Mouse (Mus musculus) heart, embryonic 14.5 days (tissue): ENCODE measurements around the gene Zcchc24. TPM values are rescaled to one million over a fixed set of nuclear protein-coding genes. Genes with fewer than 3 reads are reported as not detected.

Experiments used
- ATAC-seq: fragments of 200-750 bp; cut with Nextera tagmentation; 2 replicates; pipeline ENCODE4 v1.8.0; 2017; ENCODE audit warnings: low read depth, moderate TSS enrichment; ENCODE audit not compliant: insufficient number of reproducible peaks, insufficient read depth, low FRiP score
- H3K27ac ChIP-seq, 2 experiments: fragments of 200-500 bp in 1 of 2; fragments of 300-500 bp in 1 of 2; sonication (generic) in 1 of 2; replicated peaks in 1 of 2; 2 replicates each; pipeline ENCODE4 v1.5.1; 2012 to 2014; ENCODE audit warnings: low read depth in 2 of 2, low read length in 2 of 2, control low read depth in 1 of 2, mild to moderate bottlenecking in 1 of 2, mixed read lengths in 1 of 2; ENCODE audit not compliant: control insufficient read depth in 1 of 2, insufficient read depth in 1 of 2
- H3K27me3 ChIP-seq: fragments of 300-500 bp; sonication (generic); 2 replicates; pipeline ENCODE4 v1.6.1; 2014; ENCODE audit warnings: mild to moderate bottlenecking, low read length, control low read depth; ENCODE audit not compliant: control insufficient read depth, insufficient read depth
- H3K36me3 ChIP-seq: fragments of 300-500 bp; sonication (generic); 2 replicates; pipeline ENCODE4 v1.6.1; 2014; ENCODE audit warnings: mild to moderate bottlenecking, control low read depth, low read length, mixed read lengths; ENCODE audit not compliant: control insufficient read depth, insufficient read depth
- H3K4me1 ChIP-seq, 2 experiments: fragments of 200-500 bp in 1 of 2; fragments of 300-500 bp in 1 of 2; sonication (generic) in 1 of 2; 2 replicates each; pipeline ENCODE4 v1.6.1; 2012 to 2014; ENCODE audit warnings: low read length in 2 of 2, control low read depth in 1 of 2, mixed read lengths in 1 of 2; ENCODE audit not compliant: control insufficient read depth in 2 of 2, insufficient read depth in 2 of 2
- H3K4me2 ChIP-seq: fragments of 300-500 bp; sonication (generic); 2 replicates; pipeline ENCODE4 v1.6.1; 2014; ENCODE audit warnings: mild to moderate bottlenecking, low read length
- H3K4me3 ChIP-seq, 2 experiments: fragments of 200-500 bp in 1 of 2; fragments of 300-500 bp in 1 of 2; sonication (generic) in 1 of 2; 2 replicates each; pipeline ENCODE4 v1.5.1; 2012 to 2014; ENCODE audit warnings: low read length in 2 of 2, mild to moderate bottlenecking in 2 of 2, control low read depth in 1 of 2, low read depth in 1 of 2, moderate library complexity in 1 of 2; ENCODE audit not compliant: control insufficient read depth in 1 of 2, insufficient read depth in 1 of 2
- H3K9ac ChIP-seq: fragments of 300-500 bp; sonication (generic); 2 replicates; pipeline ENCODE4 v1.6.1; 2014; ENCODE audit warnings: mild to moderate bottlenecking, low read length
- H3K9me3 ChIP-seq: fragments of 300-500 bp; sonication (generic); 2 replicates; pipeline ENCODE4 v1.6.1; 2016; ENCODE audit warnings: low read length, control low read depth; ENCODE audit not compliant: control insufficient read depth
- WGBS: fragments of 180-500 bp; shearing (Covaris S2); extraction: QIAGEN DNeasy Blood & Tissue Kit; methylation state at CpG from one replicate; pipeline ENCODE4 v1.1.7; 2014; 5-methylcytosine and 5-hydroxymethylcytosine counted together
- polyA plus RNA-seq: library from polyadenylated mRNA; unstranded; fragments of >200 nt; fragmentation: Nextera tagmentation; extraction: Ambion mirVana; gene quantifications from 2 replicates; pipeline ENCODE4 v1.2.1, GENCODE M21; 2014

The Zcchc24 gene
- polyA plus RNA-seq, 1 experiment from 2014 or later: 33.0 TPM

DNA sequence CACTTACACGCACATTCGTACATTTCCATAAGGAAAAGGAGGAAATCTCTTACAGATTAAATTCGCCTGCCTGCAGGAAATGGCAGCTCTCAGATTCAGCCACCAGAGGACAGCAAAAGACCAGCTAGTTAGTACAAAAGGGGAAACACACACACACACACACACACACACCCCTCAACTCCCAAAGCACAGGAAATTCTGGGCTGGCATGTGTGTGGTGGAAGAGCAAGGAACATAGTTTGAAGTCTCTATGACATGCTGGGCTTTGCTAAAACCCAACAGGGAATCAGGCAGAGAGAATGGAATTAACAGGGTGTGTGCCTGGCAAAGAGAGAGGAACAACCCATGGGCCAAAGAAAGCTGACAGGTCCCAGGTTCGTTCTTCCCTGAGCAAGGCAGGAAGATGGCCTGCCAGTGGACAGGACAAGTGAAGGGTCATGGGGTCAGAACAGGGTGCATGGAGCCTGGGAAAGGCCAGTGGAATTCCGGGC is 61.1 kb downstream of the Zcchc24 start:
- 48% methylated on average over 5 of the region's 5 CpGs for WGBS
- Histone ChIP-seq H3K4me1 (peaks cover 43 to 44% of the 10 kb centered on the region in 2 experiments), H3K36me3 (no peaks in the 10 kb centered on the region), H3K27me3 (no peaks in the 10 kb centered on the region), H3K4me3 (no peak overlapping the region), H3K27ac (peak overlapping the region; percentile 66 to 94), H3K9ac (peak overlapping the region; percentile 31; the same call in 1 of the 2 replicates), H3K4me2 (no peak overlapping the region), H3K9me3 (no peaks in the 10 kb centered on the region)
- no peak for ATAC-seq

DNA sequence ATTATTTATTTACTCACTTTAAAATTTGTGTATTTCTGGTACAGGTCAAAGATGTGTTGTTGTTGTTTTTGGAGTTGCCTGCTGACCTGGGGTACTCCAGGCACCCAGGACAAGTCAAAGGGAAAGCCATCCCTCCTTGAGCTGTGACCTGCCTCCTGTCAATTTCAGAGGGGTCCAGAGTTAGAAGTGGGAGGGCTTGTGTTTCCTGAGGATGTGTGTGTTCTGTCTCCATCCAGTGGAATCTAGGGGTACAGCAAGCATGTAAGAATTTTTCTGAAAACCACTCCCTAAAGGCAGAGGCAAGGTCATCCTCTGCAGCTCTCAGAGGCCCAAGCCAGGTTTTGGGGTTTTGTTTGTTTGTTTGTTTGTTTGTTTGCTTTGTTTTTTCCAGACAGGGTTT is 66.9 kb downstream of the Zcchc24 start:
- H3K27me3 ChIP-seq: no peaks in the 10 kb centered on the region
- H3K4me3 ChIP-seq: no peak overlapping the region
- H3K27ac ChIP-seq: no peak overlapping the region
- H3K4me2 ChIP-seq: no peak overlapping the region
- no peaks in the 10 kb centered on the region for H3K9me3 ChIP-seq
- ATAC-seq: no peak
- peaks cover 44% of the 10 kb centered on the region for H3K36me3 ChIP-seq
- H3K9ac ChIP-seq: no peak overlapping the region
- 0 out of 4 replicates have a peak, but pooled peaks cover 0 to 2% of the 10 kb centered on the region in 2 experiments for H3K4me1 ChIP-seq

DNA sequence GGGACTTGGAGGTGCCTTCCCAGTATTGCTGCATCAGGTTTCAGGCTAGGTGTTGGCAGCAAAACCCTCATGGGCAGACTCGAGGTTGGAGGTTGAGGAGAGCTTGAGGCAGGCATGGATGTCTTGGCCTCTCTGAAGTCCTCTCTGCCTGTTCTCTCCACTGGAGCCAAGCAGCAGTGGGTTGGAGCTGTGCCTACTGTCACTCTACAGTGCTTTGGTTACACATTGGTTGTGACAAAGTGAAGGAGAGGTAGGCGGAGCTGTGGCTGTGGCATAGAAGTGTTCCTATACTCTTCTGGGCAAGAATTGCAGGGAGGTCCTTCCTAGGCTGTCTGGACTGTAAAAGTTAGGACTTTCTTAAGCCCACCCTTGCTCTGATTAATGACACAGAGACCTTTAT is 72.5 kb downstream of the Zcchc24 start:
- Histone ChIP-seq H3K36me3 (peaks cover 62% of the 10 kb centered on the region), H3K27me3 (no peaks in the 10 kb centered on the region), H3K27ac (no peak overlapping the region), H3K9ac (0 out of 2 replicates have a peak overlapping the region, but pooled peaks have one; percentile 98), H3K9me3 (no peaks in the 10 kb centered on the region), H3K4me2 (peak overlapping the region; percentile 87), H3K4me3 (peak overlapping the region in 1 of 2 experiments; percentile 98; a peak in 1 of 4 replicates), H3K4me1 (peaks cover 20 to 24% of the 10 kb centered on the region in 2 experiments)
- ATAC-seq: no peak
- 72% methylated on average over 2 of the region's 2 CpGs for whole genome bisulfite sequencing

DNA sequence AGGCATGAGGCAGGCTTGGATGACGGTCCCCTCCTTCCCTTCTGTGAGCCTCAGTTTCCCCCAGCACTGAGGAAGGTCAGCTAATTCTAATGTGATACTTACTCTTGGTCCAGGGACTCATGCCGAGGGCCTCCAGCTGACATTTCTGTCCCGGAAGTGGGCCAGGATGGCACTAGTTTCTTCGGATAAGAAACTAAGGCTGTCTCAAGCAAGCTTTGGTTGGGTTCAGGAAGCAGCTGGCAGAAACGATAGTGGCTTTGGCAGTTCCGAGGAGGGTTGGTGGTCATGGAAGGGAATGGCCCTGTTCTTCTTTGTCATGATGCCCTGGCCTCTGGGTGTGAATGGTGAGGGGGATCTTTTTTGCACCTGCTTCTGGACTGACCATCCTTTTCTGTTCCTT is 73.8 kb downstream of the Zcchc24 start:
- H3K27ac ChIP-seq: peak overlapping the region; percentile 41 to 82
- WGBS: 34% methylated on average over 6 of the region's 6 CpGs

DNA sequence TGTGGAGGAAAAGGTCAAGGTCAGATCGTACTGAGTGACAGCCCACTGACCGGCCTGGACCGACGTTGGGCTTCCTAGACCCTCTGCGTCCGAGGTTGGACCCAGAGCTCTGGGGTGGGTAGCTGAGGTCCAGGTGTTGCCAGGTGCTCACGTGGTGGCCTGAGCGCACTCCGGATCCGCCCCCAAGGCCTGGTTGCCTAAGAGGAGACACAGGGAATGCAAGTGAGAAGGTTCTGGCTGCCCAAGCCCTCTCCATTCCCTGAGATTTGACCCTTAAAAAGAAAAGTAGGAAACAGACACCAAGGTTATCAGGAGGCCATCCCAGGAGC is 74.3 kb downstream of the Zcchc24 start:
- Histone ChIP-seq H3K9ac (peak overlapping the region; percentile 98), H3K4me2 (peak overlapping the region; percentile 87), H3K27me3 (no peaks in the 10 kb centered on the region), H3K36me3 (peaks cover 44% of the 10 kb centered on the region), H3K4me1 (peaks cover 20 to 24% of the 10 kb centered on the region in 2 experiments), H3K27ac (peak overlapping the region; percentile 41 to 82), H3K9me3 (no peaks in the 10 kb centered on the region), H3K4me3 (peak overlapping the region; percentile 82 to 98)
- WGBS: under 1% methylated on average over 10 of the region's 10 CpGs
- ATAC-seq: peak; percentile 52

More for the DNA sequence above, 73.8 kb downstream of the Zcchc24 start:
- ATAC-seq: no peak
- Histone ChIP-seq H3K4me1 (peaks cover 20 to 24% of the 10 kb centered on the region in 2 experiments), H3K27me3 (no peaks in the 10 kb centered on the region), H3K4me3 (peak overlapping the region; percentile 82 to 98), H3K36me3 (peaks cover 49% of the 10 kb centered on the region), H3K4me2 (peak overlapping the region; percentile 87), H3K9me3 (no peaks in the 10 kb centered on the region), H3K9ac (peak overlapping the region; percentile 98)

DNA sequence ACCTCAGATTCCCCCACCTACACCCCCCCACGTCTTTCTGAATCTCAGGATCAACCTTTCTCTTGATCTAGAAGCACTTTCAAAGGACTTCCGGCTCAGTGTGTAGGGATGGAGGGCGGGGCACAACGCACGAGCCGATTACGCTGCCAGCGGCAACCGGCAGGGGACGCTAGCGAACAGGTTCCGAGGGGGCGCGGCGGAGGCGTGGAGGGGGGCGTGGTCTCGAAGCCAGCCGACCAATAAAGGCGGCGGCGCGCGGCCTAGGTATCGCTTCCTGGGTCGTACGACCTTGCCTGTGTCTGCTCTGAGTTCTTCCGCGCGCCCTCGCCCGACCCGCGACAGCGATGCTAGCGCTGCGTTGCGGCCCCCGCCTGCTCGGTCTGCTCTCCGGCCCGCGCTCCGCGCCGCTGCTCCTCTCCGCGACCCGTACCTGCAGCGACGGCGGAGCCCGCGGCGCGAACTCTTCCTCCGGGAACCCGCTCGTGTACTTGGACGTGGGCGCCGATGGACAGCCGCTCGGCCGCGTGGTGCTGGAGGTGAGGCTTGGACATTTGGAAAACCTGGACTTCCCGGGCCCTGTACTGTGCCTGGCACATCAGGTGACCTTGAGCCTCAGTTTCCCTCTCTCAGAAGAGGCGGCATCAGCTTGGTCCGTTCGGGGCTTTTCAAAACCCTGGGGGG is 74.8 kb downstream of the Zcchc24 start, which contains the start of gene Ppif:
TSS of gene Ppif (plus strand) at position 267 of the 681 bp plus-strand sequence.
- Histone ChIP-seq H3K27me3 (no peaks in the 10 kb centered on the region), H3K4me3 (peak within 1 kb of the TSS; percentile 82 to 98), H3K36me3 (peaks cover 39% of the 10 kb centered on the region), H3K9me3 (no peaks in the 10 kb centered on the region), H3K4me1 (peaks cover 20 to 24% of the 10 kb centered on the region in 2 experiments), H3K9ac (peak within 1 kb of the TSS; percentile 98), H3K27ac (peak within 1 kb of the TSS; percentile 41 to 82), H3K4me2 (peak within 1 kb of the TSS; percentile 87)
- peak; percentile 80 for ATAC-seq
- WGBS: under 1% methylated on average over 65 of the region's 70 CpGs

DNA sequence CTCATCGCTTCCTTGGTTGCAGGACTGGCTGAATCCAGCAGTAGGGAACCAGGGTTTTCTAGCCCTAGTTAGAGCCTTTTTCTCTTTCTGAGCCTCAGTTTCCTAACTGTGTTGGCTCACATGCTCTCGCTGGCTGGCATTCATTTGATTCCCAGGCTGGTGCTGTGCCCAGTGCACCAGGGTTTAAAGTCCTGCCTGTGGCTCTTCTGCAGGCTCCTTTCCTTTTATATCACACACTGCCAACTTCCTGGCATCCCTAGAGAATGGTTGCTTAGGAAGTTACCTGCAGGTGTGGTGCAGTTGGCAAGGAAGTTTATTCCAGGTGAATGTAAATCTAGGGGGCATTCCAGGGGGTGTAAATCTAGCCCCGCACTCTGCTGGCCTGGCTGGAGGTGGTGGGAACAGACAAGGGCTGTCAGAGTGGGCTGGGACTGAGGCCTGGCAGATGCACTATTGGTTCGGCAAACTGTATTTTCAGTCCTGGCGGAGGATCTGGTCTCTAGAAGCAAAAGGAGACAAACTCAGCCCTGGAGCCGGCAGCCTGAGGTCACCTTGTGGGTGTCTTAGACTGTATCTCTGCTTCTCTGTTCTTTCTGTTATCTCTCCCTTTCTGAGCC is 75.5 kb downstream of the Zcchc24 start:
- H3K36me3 ChIP-seq: peaks cover 33% of the 10 kb centered on the region
- WGBS: 50% methylated on average over 6 of the region's 6 CpGs
- 0 out of 2 replicates have a peak, but pooled peaks have one; percentile 2 for ATAC-seq
- peaks cover 24 to 26% of the 10 kb centered on the region in 2 experiments for H3K4me1 ChIP-seq
- H3K4me2 ChIP-seq: peak overlapping the region; percentile 57
- H3K9me3 ChIP-seq: no peaks in the 10 kb centered on the region
- peak overlapping the region; percentile 13 to 98; a peak in 2 of 4 replicates for H3K4me3 ChIP-seq
- H3K27me3 ChIP-seq: no peaks in the 10 kb centered on the region
- H3K9ac ChIP-seq: peak overlapping the region; percentile 50
- H3K27ac ChIP-seq: peak overlapping the region; percentile 10 to 70
